Mouse (Mus musculus): ENCODE measurements around the gene Unk. TPM values are rescaled to one million over a fixed set of nuclear protein-coding genes. Genes with fewer than 3 reads are reported as not detected.
A peak's percentile ranks its signal among the peaks of the same experiment; 100 is the strongest.

The Unk gene
- total and polyA plus RNA-seq, 3 experiments: 21.7 to 42.3 TPM; not detected in 1

- H3K27me3 ChIP-seq (ENCODE audit: control insufficient read depth in 1 of 2, insufficient read depth in 2 of 2, low read length in 2 of 2): no peaks in the 10 kb centered on the region
- H3K79me2 ChIP-seq (ENCODE audit: control insufficient read depth, insufficient read depth, low read length, poor library complexity): peaks cover 4% of the 10 kb centered on the region
- no peak overlapping the region for H3K9ac ChIP-seq (ENCODE audit: control insufficient read depth, low read depth, low read length, poor library complexity, severe bottlenecking)
- no peaks in the 10 kb centered on the region for H3K9me3 ChIP-seq (replicated peaks; ENCODE audit: insufficient read depth, low read length)
- H3K27ac ChIP-seq (ENCODE audit: control insufficient read depth, low read depth, low read length): no peak overlapping the region
- H3K4me1 ChIP-seq (ENCODE audit: control insufficient read depth in 1 of 2, insufficient read depth in 2 of 2, low read length in 2 of 2): no peaks in the 10 kb centered on the region
- H3K4me3 ChIP-seq (ENCODE audit: control insufficient read depth in 1 of 2, insufficient read depth in 1 of 2, low read depth in 2 of 2, low read length in 2 of 2): no peak overlapping the region
- no peak for TF ChIP-seq MYB (IDR thresholded peaks at IDR 0.05; ENCODE audit: low read depth, low read length)
- TF ChIP-seq KAT2A (conservative IDR thresholded peaks at IDR 0.05; ENCODE audit: low read depth, low read length): no peak
- TF ChIP-seq CTCF (IDR thresholded peaks at IDR 0.05 in 2 of 3, conservative IDR thresholded peaks at IDR 0.05 in 1 of 3; ENCODE audit: control insufficient read depth in 1 of 3, insufficient read depth in 1 of 3, low read depth in 2 of 3, low read length in 3 of 3, poor library complexity in 1 of 3, severe bottlenecking in 1 of 3): peak in 2 of 3 experiments; percentile 37 to 46; a peak in 4 of 6 replicates
- no peak for TF ChIP-seq HCFC1 (IDR thresholded peaks at IDR 0.05; ENCODE audit: low read depth, low read length)
- peak; percentile 34; the same call in 1 of the 2 replicates for TF ChIP-seq SMC3 (IDR thresholded peaks at IDR 0.05; ENCODE audit: low read depth, low read length)
- peak; percentile 19 for TF ChIP-seq RAD21 (IDR thresholded peaks at IDR 0.05; ENCODE audit: low read depth, low read length)
- DNase-seq (ENCODE audit: low read depth, low spot score): peak; percentile 46
- peaks cover 0 to 39% of the 10 kb centered on the region in 2 experiments; a peak in 2 of 4 replicates for H3K36me3 ChIP-seq (ENCODE audit: control insufficient read depth in 1 of 2, insufficient read depth in 2 of 2, low read length in 2 of 2)
Measured at GRCm38 (mm10) chr11:116041833-116042232, 11.7 kb downstream of the Unk start.

DNA sequence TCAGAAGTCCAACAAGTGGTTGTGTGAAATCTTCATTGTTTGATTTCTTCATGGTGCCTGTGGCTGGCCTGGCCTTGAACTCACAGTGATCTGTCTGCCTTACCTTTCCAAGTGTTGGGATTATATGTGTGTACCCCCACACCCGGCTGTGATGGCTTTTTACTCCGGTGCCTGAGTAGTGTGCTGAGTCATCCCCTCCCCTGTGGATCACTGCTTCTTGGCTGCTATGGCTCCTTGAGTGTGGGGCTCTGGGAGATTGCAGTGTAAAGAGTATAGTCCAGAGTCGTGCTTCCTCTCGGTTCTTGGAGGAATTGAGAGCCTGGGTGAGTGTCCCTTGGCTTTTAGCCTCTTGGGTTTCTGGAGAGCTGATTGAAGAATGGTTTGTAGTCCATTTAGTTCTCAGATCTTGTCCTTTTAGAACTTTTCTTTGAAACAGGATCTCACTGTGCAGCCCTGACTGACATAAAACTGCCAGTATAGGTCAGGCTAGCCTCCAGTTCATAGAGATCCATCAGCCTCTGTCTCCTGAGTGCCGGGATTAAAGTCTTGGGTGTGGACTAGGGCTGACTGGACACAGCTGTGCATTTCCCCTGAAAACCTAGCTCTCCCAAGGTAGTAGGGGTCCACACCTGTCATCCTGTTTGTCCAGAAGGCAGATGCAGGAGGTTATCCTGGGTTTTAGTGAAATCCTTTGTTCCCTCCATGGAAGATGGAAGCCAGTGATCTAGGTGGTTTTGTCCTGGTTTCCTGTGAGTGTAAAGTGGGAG, 12.4 kb downstream of the Unk start:
- H3K9ac ChIP-seq (ENCODE audit: control insufficient read depth, low read depth, low read length, poor library complexity, severe bottlenecking): no peak overlapping the region
- H3K36me3 ChIP-seq (ENCODE audit: control insufficient read depth in 1 of 2, insufficient read depth in 2 of 2, low read length in 2 of 2): peaks cover 0 to 39% of the 10 kb centered on the region in 2 experiments; a peak in 2 of 4 replicates
- TF ChIP-seq MAX (IDR thresholded peaks at IDR 0.05; ENCODE audit: low read length): no peak
- no peak for TF ChIP-seq ZKSCAN1 (IDR thresholded peaks at IDR 0.05; ENCODE audit: low read depth, low read length)
- TF ChIP-seq CTCF (IDR thresholded peaks at IDR 0.05 in 2 of 3, conservative IDR thresholded peaks at IDR 0.05 in 1 of 3; ENCODE audit: control insufficient read depth in 1 of 3, insufficient read depth in 1 of 3, low read depth in 2 of 3, low read length in 3 of 3, poor library complexity in 1 of 3, severe bottlenecking in 1 of 3): no peak
- TF ChIP-seq TBP (IDR thresholded peaks at IDR 0.05; ENCODE audit: low read depth, low read length): no peak
- no peak for TF ChIP-seq SMC3 (IDR thresholded peaks at IDR 0.05; ENCODE audit: low read depth, low read length)
- H3K4me1 ChIP-seq (ENCODE audit: control insufficient read depth in 1 of 2, insufficient read depth in 2 of 2, low read length in 2 of 2): no peaks in the 10 kb centered on the region
- no peaks in the 10 kb centered on the region for H3K9me3 ChIP-seq (replicated peaks; ENCODE audit: insufficient read depth, low read length)
- H3K79me2 ChIP-seq (ENCODE audit: control insufficient read depth, insufficient read depth, low read length, poor library complexity): peaks cover 3% of the 10 kb centered on the region; the same call in 1 of the 2 replicates
- no peak for DNase-seq (ENCODE audit: low read depth, low spot score)
- no peak overlapping the region for H3K27ac ChIP-seq (ENCODE audit: control insufficient read depth, low read depth, low read length)
- H3K27me3 ChIP-seq (ENCODE audit: control insufficient read depth in 1 of 2, insufficient read depth in 2 of 2, low read length in 2 of 2): no peaks in the 10 kb centered on the region
- H3K4me3 ChIP-seq (ENCODE audit: control insufficient read depth in 1 of 2, insufficient read depth in 1 of 2, low read depth in 2 of 2, low read length in 2 of 2): no peak overlapping the region

- no peaks in the 10 kb centered on the region for H3K27me3 ChIP-seq (ENCODE audit: control insufficient read depth in 1 of 2, insufficient read depth in 2 of 2, low read length in 2 of 2)
- H3K36me3 ChIP-seq (ENCODE audit: control insufficient read depth in 1 of 2, insufficient read depth in 2 of 2, low read length in 2 of 2): peaks cover 0 to 40% of the 10 kb centered on the region in 2 experiments; a peak in 2 of 4 replicates
- no peak overlapping the region for H3K27ac ChIP-seq (ENCODE audit: control insufficient read depth, low read depth, low read length)
- no peak for DNase-seq (ENCODE audit: low read depth, low spot score)
- H3K4me1 ChIP-seq (ENCODE audit: control insufficient read depth in 1 of 2, insufficient read depth in 2 of 2, low read length in 2 of 2): no peaks in the 10 kb centered on the region
- H3K4me3 ChIP-seq (ENCODE audit: control insufficient read depth in 1 of 2, insufficient read depth in 1 of 2, low read depth in 2 of 2, low read length in 2 of 2): no peak overlapping the region
- no peaks in the 10 kb centered on the region for H3K9me3 ChIP-seq (replicated peaks; ENCODE audit: insufficient read depth, low read length)
- H3K9ac ChIP-seq (ENCODE audit: control insufficient read depth, low read depth, low read length, poor library complexity, severe bottlenecking): no peak overlapping the region
- peaks cover 1% of the 10 kb centered on the region; the same call in 1 of the 2 replicates for H3K79me2 ChIP-seq (ENCODE audit: control insufficient read depth, insufficient read depth, low read length, poor library complexity)
- TF ChIP-seq ELF1 (IDR thresholded peaks at IDR 0.05; ENCODE audit: low read depth, low read length) (no peak), POLR2A (IDR thresholded peaks at IDR 0.05; ENCODE audit: control insufficient read depth in 1 of 2, insufficient read depth in 1 of 2, low read depth in 1 of 2, low read length in 2 of 2, poor library complexity in 1 of 2) (no peak; a peak in 1 of 4 replicates), MYB (IDR thresholded peaks at IDR 0.05; ENCODE audit: low read depth, low read length) (no peak), SMC3 (IDR thresholded peaks at IDR 0.05; ENCODE audit: low read depth, low read length) (no peak), SIN3A (IDR thresholded peaks at IDR 0.05; ENCODE audit: low read length) (no peak), MEF2A (IDR thresholded peaks at IDR 0.05; ENCODE audit: extremely low read depth, insufficient replicate concordance, low read depth, low read length, poor library complexity, severe bottlenecking) (no peak), MAZ (IDR thresholded peaks at IDR 0.05; ENCODE audit: low read depth, low read length) (no peak), TCF12 (IDR thresholded peaks at IDR 0.05; ENCODE audit: low read depth, low read length) (no peak), CTCF (IDR thresholded peaks at IDR 0.05 in 2 of 3, conservative IDR thresholded peaks at IDR 0.05 in 1 of 3; ENCODE audit: control insufficient read depth in 1 of 3, insufficient read depth in 1 of 3, low read depth in 2 of 3, low read length in 3 of 3, poor library complexity in 1 of 3, severe bottlenecking in 1 of 3) (no peak), MAFK (IDR thresholded peaks at IDR 0.05; ENCODE audit: borderline replicate concordance, low read depth, low read length) (no peak), ZMIZ1 (IDR thresholded peaks at IDR 0.05; ENCODE audit: low read depth, low read length) (no peak), MAX (IDR thresholded peaks at IDR 0.05; ENCODE audit: low read length) (no peak), UBTF (IDR thresholded peaks at IDR 0.05; ENCODE audit: borderline replicate concordance, insufficient read depth, low read depth, low read length) (no peak), USF1 (IDR thresholded peaks at IDR 0.05; ENCODE audit: low read depth, low read length) (no peak), CHD2 (IDR thresholded peaks at IDR 0.05; ENCODE audit: low read length) (no peak), JUND (IDR thresholded peaks at IDR 0.05; ENCODE audit: low read depth, low read length) (no peak), TBP (IDR thresholded peaks at IDR 0.05; ENCODE audit: low read depth, low read length) (no peak), POLR2AphosphoS2 (IDR thresholded peaks at IDR 0.05; ENCODE audit: low read length) (no peak), MXI1 (IDR thresholded peaks at IDR 0.05; ENCODE audit: low read depth, low read length) (no peak)
Measured at GRCm38 (mm10) chr11:116043286-116043685, 13.2 kb downstream of the Unk start.

All from MEL (cell line).